Mouse (Mus musculus): ENCODE measurements at regions not wholly inside any gene's neighbourhood (a gene's known extent, or its start where the extent isn't known, plus 50 kb on each side); places are given as distances from the start of the nearest gene placed in this dataset.

GRCm38 (mm10) chr11:111582980-111583379 is 517.0 kb downstream of the Kcnj2 start:
- Histone ChIP-seq H3K9ac (no peak overlapping the region), H3K27ac (replicated peaks) (no peak overlapping the region), H3K4me3 (replicated peaks) (no peak overlapping the region), H3K9me3 (replicated peaks) (no peaks in the 10 kb centered on the region), H3K4me2 (no peak overlapping the region), H3K4me1 (replicated peaks) (no peaks in the 10 kb centered on the region), H3K27me3 (no peaks in the 10 kb centered on the region), H3K36me3 (replicated peaks) (no peaks in the 10 kb centered on the region)
- 71% methylated on average over 4 of the region's 4 CpGs for WGBS (ENCODE audit: insufficient replicate concordance)
- ATAC-seq (ENCODE audit: insufficient read depth): no peak

- ATAC-seq (ENCODE audit: insufficient read depth): no peak
- Histone ChIP-seq H3K27me3 (no peaks in the 10 kb centered on the region), H3K4me1 (replicated peaks) (no peaks in the 10 kb centered on the region), H3K9ac (no peak overlapping the region), H3K9me3 (replicated peaks) (no peaks in the 10 kb centered on the region), H3K4me2 (no peak overlapping the region), H3K36me3 (replicated peaks) (no peaks in the 10 kb centered on the region), H3K27ac (replicated peaks) (no peak overlapping the region), H3K4me3 (replicated peaks) (no peak overlapping the region)
- WGBS (ENCODE audit: insufficient replicate concordance): 56% methylated on average over 13 of the region's 13 CpGs
These were observed 517.6 kb downstream of the Kcnj2 start for GRCm38 (mm10) chr11:111583606-111584005.

GRCm38 (mm10) chr11:111599456-111599855 is 533.5 kb downstream of the Kcnj2 start:
- ATAC-seq (ENCODE audit: insufficient read depth): no peak
- Histone ChIP-seq H3K9ac (no peak overlapping the region), H3K4me2 (no peak overlapping the region), H3K36me3 (replicated peaks) (no peaks in the 10 kb centered on the region), H3K4me3 (replicated peaks) (no peak overlapping the region), H3K27ac (replicated peaks) (no peak overlapping the region), H3K9me3 (replicated peaks) (no peaks in the 10 kb centered on the region), H3K4me1 (replicated peaks) (no peaks in the 10 kb centered on the region), H3K27me3 (no peaks in the 10 kb centered on the region)

- H3K9ac ChIP-seq: no peak overlapping the region
- no peaks in the 10 kb centered on the region for H3K36me3 ChIP-seq (replicated peaks)
- H3K27ac ChIP-seq (replicated peaks): no peak overlapping the region
- 75% methylated on average over 11 of the region's 11 CpGs for WGBS (ENCODE audit: insufficient replicate concordance)
- ATAC-seq (ENCODE audit: insufficient read depth): no peak
- no peaks in the 10 kb centered on the region for H3K27me3 ChIP-seq
- H3K4me3 ChIP-seq (replicated peaks): no peak overlapping the region
- H3K4me2 ChIP-seq: no peak overlapping the region
- no peaks in the 10 kb centered on the region for H3K4me1 ChIP-seq (replicated peaks)
- H3K9me3 ChIP-seq (replicated peaks): no peaks in the 10 kb centered on the region
These were observed 539.2 kb downstream of the Kcnj2 start for GRCm38 (mm10) chr11:111605146-111605545.

- Histone ChIP-seq H3K4me3 (replicated peaks) (no peak overlapping the region), H3K27ac (replicated peaks) (no peak overlapping the region), H3K9ac (no peak overlapping the region), H3K27me3 (no peaks in the 10 kb centered on the region), H3K36me3 (replicated peaks) (no peaks in the 10 kb centered on the region), H3K4me1 (replicated peaks) (no peaks in the 10 kb centered on the region), H3K9me3 (replicated peaks) (no peaks in the 10 kb centered on the region), H3K4me2 (no peak overlapping the region)
- no peak for ATAC-seq (ENCODE audit: insufficient read depth)
- 73% methylated on average over 5 of the region's 5 CpGs for WGBS (ENCODE audit: insufficient replicate concordance)
These were observed 544.6 kb downstream of the Kcnj2 start for GRCm38 (mm10) chr11:111610522-111611015.

GRCm38 (mm10) chr11:111643603-111644002 is 577.6 kb downstream of the Kcnj2 start:
- 50% methylated on average over 7 of the region's 7 CpGs for WGBS (ENCODE audit: insufficient replicate concordance)

GRCm38 (mm10) chr11:111652882-111653281 is 586.9 kb downstream of the Kcnj2 start:
- H3K36me3 ChIP-seq (replicated peaks): no peaks in the 10 kb centered on the region
- no peak overlapping the region for H3K4me2 ChIP-seq
- no peaks in the 10 kb centered on the region for H3K9me3 ChIP-seq (replicated peaks)
- 51% methylated on average over 3 of the region's 3 CpGs for WGBS (ENCODE audit: insufficient replicate concordance)
- no peak overlapping the region for H3K4me3 ChIP-seq (replicated peaks)
- H3K4me1 ChIP-seq (replicated peaks): no peaks in the 10 kb centered on the region
- H3K27ac ChIP-seq (replicated peaks): no peak overlapping the region
- ATAC-seq (ENCODE audit: insufficient read depth): no peak
- H3K27me3 ChIP-seq: no peaks in the 10 kb centered on the region
- no peak overlapping the region for H3K9ac ChIP-seq

More at GRCm38 (mm10) chr11:111643603-111644002, 577.6 kb downstream of the Kcnj2 start:
- no peaks in the 10 kb centered on the region for H3K4me1 ChIP-seq (replicated peaks)
- H3K9ac ChIP-seq: no peak overlapping the region
- no peak for ATAC-seq (ENCODE audit: insufficient read depth)
- H3K27ac ChIP-seq (replicated peaks): no peak overlapping the region
- no peaks in the 10 kb centered on the region for H3K36me3 ChIP-seq (replicated peaks)
- H3K9me3 ChIP-seq (replicated peaks): no peaks in the 10 kb centered on the region
- H3K4me2 ChIP-seq: no peak overlapping the region
- no peaks in the 10 kb centered on the region for H3K27me3 ChIP-seq
- no peak overlapping the region for H3K4me3 ChIP-seq (replicated peaks)

- H3K4me3 ChIP-seq (replicated peaks): no peak overlapping the region
- 84% methylated on average over 9 of the region's 9 CpGs for WGBS (ENCODE audit: insufficient replicate concordance)
- no peak overlapping the region for H3K9ac ChIP-seq
- H3K9me3 ChIP-seq (replicated peaks): no peaks in the 10 kb centered on the region
- no peak for ATAC-seq (ENCODE audit: insufficient read depth)
- H3K4me2 ChIP-seq: no peak overlapping the region
- no peaks in the 10 kb centered on the region for H3K4me1 ChIP-seq (replicated peaks)
- no peaks in the 10 kb centered on the region for H3K36me3 ChIP-seq (replicated peaks)
- no peaks in the 10 kb centered on the region for H3K27me3 ChIP-seq
- no peak overlapping the region for H3K27ac ChIP-seq (replicated peaks)
These were observed 591.8 kb downstream of the Kcnj2 start for GRCm38 (mm10) chr11:111657778-111658177.

GRCm38 (mm10) chr11:111658362-111659309 is 592.7 kb downstream of the Kcnj2 start:
- Histone ChIP-seq H3K9me3 (replicated peaks) (no peaks in the 10 kb centered on the region), H3K27ac (replicated peaks) (no peak overlapping the region), H3K9ac (no peak overlapping the region), H3K4me1 (replicated peaks) (no peaks in the 10 kb centered on the region), H3K4me2 (no peak overlapping the region), H3K27me3 (no peaks in the 10 kb centered on the region), H3K36me3 (replicated peaks) (no peaks in the 10 kb centered on the region), H3K4me3 (replicated peaks) (no peak overlapping the region)
- no peak for ATAC-seq (ENCODE audit: insufficient read depth)
- 65% methylated on average over 15 of the region's 15 CpGs for WGBS (ENCODE audit: insufficient replicate concordance)

- no peak for ATAC-seq (ENCODE audit: insufficient read depth)
- 57% methylated on average over 3 of the region's 3 CpGs for WGBS (ENCODE audit: insufficient replicate concordance)
These were observed 597.3 kb downstream of the Kcnj2 start for GRCm38 (mm10) chr11:111663269-111663668.

GRCm38 (mm10) chr11:111666336-111666735 is 600.4 kb downstream of the Kcnj2 start:
- Histone ChIP-seq H3K4me2 (no peak overlapping the region), H3K4me1 (replicated peaks) (no peaks in the 10 kb centered on the region), H3K27me3 (no peaks in the 10 kb centered on the region), H3K9ac (no peak overlapping the region), H3K9me3 (replicated peaks) (no peaks in the 10 kb centered on the region), H3K36me3 (replicated peaks) (no peaks in the 10 kb centered on the region), H3K4me3 (replicated peaks) (no peak overlapping the region), H3K27ac (replicated peaks) (no peak overlapping the region)
- no peak for ATAC-seq (ENCODE audit: insufficient read depth)
- 75% methylated on average over 6 of the region's 6 CpGs for WGBS (ENCODE audit: insufficient replicate concordance)

More at GRCm38 (mm10) chr11:111663269-111663668, 597.3 kb downstream of the Kcnj2 start:
- H3K4me3 ChIP-seq (replicated peaks): no peak overlapping the region
- no peak overlapping the region for H3K4me2 ChIP-seq
- H3K9ac ChIP-seq: no peak overlapping the region
- H3K27ac ChIP-seq (replicated peaks): no peak overlapping the region
- no peaks in the 10 kb centered on the region for H3K9me3 ChIP-seq (replicated peaks)
- no peaks in the 10 kb centered on the region for H3K4me1 ChIP-seq (replicated peaks)
- H3K36me3 ChIP-seq (replicated peaks): no peaks in the 10 kb centered on the region
- no peaks in the 10 kb centered on the region for H3K27me3 ChIP-seq
